Mouse (Mus musculus) neural tube, embryonic 14.5 days (tissue): ENCODE results near the gene Garem2. TPM values are rescaled to one million over a fixed set of nuclear protein-coding genes. Genes with fewer than 3 reads are reported as not detected.

Experiments
- ATAC-seq: fragments of 200-750 bp; cut with Nextera tagmentation; 2 replicates; pipeline ENCODE4 v1.8.0; 2017; ENCODE audit warnings: low read depth, mild to moderate bottlenecking, moderate TSS enrichment, moderate library complexity
- H3K27ac ChIP-seq: fragments of 300-500 bp; sonication (generic); 2 replicates; pipeline ENCODE4 v1.5.1; 2014; ENCODE audit warnings: low read depth, mild to moderate bottlenecking, control low read depth, low read length, moderate library complexity, mixed read lengths
- H3K27me3 ChIP-seq: fragments of 300-500 bp; sonication (generic); 2 replicates; pipeline ENCODE4 v1.6.1; 2014; ENCODE audit warnings: low read length; ENCODE audit not compliant: control insufficient read depth, insufficient read depth
- H3K36me3 ChIP-seq: fragments of 300-500 bp; sonication (generic); 2 replicates; pipeline ENCODE4 v1.6.1; 2014; ENCODE audit warnings: low read length, mixed read lengths; ENCODE audit not compliant: control insufficient read depth, insufficient read depth
- H3K4me1 ChIP-seq: fragments of 300-500 bp; sonication (generic); 2 replicates; pipeline ENCODE4 v1.6.1; 2014; ENCODE audit warnings: low read length; ENCODE audit not compliant: control insufficient read depth, insufficient read depth
- H3K4me2 ChIP-seq: fragments of 300-500 bp; sonication (generic); 2 replicates; pipeline ENCODE4 v1.6.1; 2014; ENCODE audit warnings: mild to moderate bottlenecking, low read depth, low read length, control low read depth
- H3K4me3 ChIP-seq: fragments of 300-500 bp; sonication (generic); 2 replicates; pipeline ENCODE4 v1.5.1; 2014; ENCODE audit warnings: low read depth, low read length, control low read depth, mixed read lengths
- H3K9ac ChIP-seq: fragments of 300-500 bp; sonication (generic); replicated peaks from 2 replicates; pipeline ENCODE4 v1.6.1; 2014; ENCODE audit warnings: low read depth, mild to moderate bottlenecking, control low read depth, low read length, mixed read lengths
- H3K9me3 ChIP-seq: fragments of 300-500 bp; sonication (generic); 2 replicates; pipeline ENCODE4 v1.6.1; 2016; ENCODE audit warnings: low read length; ENCODE audit not compliant: control insufficient read depth
- WGBS: fragments of 180-500 bp; shearing (Covaris S2); extraction: QIAGEN DNeasy Blood & Tissue Kit; methylation state at CpG from one replicate; pipeline ENCODE4 v1.1.7; 2014; 5-methylcytosine and 5-hydroxymethylcytosine counted together
- polyA plus RNA-seq: library from polyadenylated mRNA; unstranded; fragments of >200 nt; fragmentation: Nextera tagmentation; extraction: Ambion mirVana; gene quantifications from 2 replicates; pipeline ENCODE4 v1.2.1, GENCODE M21; 2014

The Garem2 gene
- polyA plus RNA-seq, 1 experiment from 2014 or later: 12.5 TPM

DNA sequence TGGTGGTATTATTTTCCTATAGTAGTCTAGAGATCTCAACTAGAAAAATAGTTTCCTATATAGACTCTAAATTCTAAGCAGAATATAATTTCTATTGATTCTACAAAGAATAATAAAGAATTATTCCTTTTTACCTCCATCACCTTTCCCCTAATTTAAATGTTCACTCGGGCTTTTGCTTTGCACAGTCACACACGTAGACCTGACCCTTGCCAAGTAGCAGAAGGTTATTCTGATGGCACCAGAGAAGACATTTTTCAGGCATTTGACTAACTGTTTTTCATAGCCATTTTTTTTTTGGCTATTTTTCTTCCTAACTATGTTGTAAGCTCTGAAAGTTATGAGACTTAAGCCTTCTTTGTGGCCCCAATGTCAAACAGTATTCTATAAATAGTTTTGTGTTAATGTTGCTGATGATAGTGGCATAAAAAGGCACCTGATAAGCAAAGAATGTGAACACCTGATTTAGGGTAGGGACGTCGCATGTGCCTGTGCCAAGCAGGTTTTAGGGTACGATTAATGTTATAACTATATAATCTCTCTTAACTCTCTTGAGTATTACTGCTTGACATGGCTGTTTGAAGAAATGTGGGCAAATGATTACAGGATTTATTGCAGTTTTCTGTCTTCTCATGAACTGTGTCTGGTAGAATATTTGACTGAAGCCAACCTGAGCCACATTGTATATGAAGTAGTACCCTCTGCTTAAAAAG, 60.4 kb downstream of the Garem2 start:
- no peak overlapping the region for H3K9ac ChIP-seq
- no peaks in the 10 kb centered on the region for H3K9me3 ChIP-seq
- peaks cover 16% of the 10 kb centered on the region for H3K36me3 ChIP-seq
- H3K4me1 ChIP-seq: no peaks in the 10 kb centered on the region
- WGBS: 94% methylated on average over 5 of the region's 5 CpGs
- no peaks in the 10 kb centered on the region for H3K27me3 ChIP-seq
- ATAC-seq: no peak
- no peak overlapping the region for H3K4me2 ChIP-seq
- no peak overlapping the region for H3K4me3 ChIP-seq
- H3K27ac ChIP-seq: no peak overlapping the region

Other genes starting within 250 kb of the Garem2 start
- gene Il6, start 92.0 kb upstream of the Garem2 start, polyA plus RNA-seq: not detected in 2 replicates
- gene Tyms, start 31.5 kb upstream of the Garem2 start, polyA plus RNA-seq: 35.3 and 42.4 TPM in 2 replicates
- 4.3 and 4.8 TPM in 2 replicates for gene 3110082J24Rik, start 925 bp downstream of the Garem2 start, polyA plus RNA-seq
- gene Hadha, start 50.0 kb downstream of the Garem2 start, polyA plus RNA-seq: 55.2 and 71.0 TPM in 2 replicates
- gene Hadhb, start 50.1 kb downstream of the Garem2 start, polyA plus RNA-seq: 54.5 and 67.6 TPM in 2 replicates
- not detected in 2 replicates for gene Adgrf3, start 100.6 kb downstream of the Garem2 start, polyA plus RNA-seq
- 41.5 and 45.3 TPM in 2 replicates for gene Selenoi, start 127.4 kb downstream of the Garem2 start, polyA plus RNA-seq
- gene Drc1, start 176.2 kb downstream of the Garem2 start, polyA plus RNA-seq: 3.3 and 3.7 TPM in 2 replicates